Mouse (Mus musculus): ENCODE measurements at regions not wholly inside any gene's neighbourhood (a gene's known extent, or its start where the extent isn't known, plus 50 kb on each side); places are given as distances from the start of the nearest gene placed in this dataset.

DNA sequence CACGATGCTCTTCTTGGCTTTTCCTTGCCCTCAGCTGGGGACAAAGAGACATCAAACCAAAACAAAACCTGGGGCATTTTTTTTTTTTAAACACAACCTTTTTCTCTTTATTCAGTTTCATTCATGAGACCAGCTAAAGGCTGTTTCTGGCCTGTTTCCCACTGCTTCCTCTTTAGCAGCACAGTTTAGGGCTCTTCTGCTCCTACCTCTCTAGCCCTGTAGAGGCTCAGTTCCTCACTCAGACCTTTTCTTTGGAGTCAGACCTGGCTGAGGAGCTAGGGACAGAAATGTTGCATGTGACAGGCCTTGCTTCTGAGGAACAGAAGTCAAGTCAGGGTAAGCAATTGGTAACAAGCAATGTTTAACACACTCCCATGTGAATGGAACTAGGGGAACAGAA, 198.1 kb upstream of the Jun start:
- Histone ChIP-seq H3K4me1 (peaks cover 15% of the 10 kb centered on the region), H3K4me2 (replicated peaks) (no peak overlapping the region), H3K9me3 (no peaks in the 10 kb centered on the region), H3K27ac (no peak overlapping the region), H3K4me3 (no peak overlapping the region), H3K9ac (no peak overlapping the region), H3K36me3 (no peaks in the 10 kb centered on the region), H3K27me3 (no peaks in the 10 kb centered on the region)
- ATAC-seq (ENCODE audit: low FRiP score, low read depth), result no peak
- 69% methylated on average over 1 of the region's 1 CpGs for WGBS

DNA sequence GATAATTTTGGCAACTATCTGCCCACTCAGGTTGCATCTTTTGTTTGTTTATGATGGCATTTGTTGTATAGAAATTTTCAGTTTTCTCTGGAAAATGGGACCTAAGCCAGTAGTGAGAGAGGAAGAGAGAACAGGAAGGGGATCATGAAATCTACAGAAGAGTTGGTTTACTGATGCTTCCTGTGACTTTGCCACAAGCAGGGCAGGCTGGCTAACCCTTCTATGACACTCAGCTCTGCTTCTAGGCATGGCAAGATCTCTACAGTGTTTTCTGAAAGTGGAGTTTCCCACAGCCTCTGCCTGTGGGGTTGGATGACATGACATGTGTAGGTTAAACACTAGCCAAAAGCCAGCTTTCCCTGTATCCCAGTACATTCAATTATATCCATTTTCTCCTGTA, 217.7 kb upstream of the Jun start:
- no peak overlapping the region for H3K4me2 ChIP-seq (replicated peaks)
- no peaks in the 10 kb centered on the region for H3K36me3 ChIP-seq
- H3K27me3 ChIP-seq, result no peaks in the 10 kb centered on the region
- H3K4me3 ChIP-seq, result no peak overlapping the region
- no peak overlapping the region for H3K9ac ChIP-seq
- no peak for ATAC-seq (ENCODE audit: low FRiP score, low read depth)
- no peaks in the 10 kb centered on the region for H3K9me3 ChIP-seq
- no peak overlapping the region for H3K27ac ChIP-seq
- no peaks in the 10 kb centered on the region for H3K4me1 ChIP-seq

DNA sequence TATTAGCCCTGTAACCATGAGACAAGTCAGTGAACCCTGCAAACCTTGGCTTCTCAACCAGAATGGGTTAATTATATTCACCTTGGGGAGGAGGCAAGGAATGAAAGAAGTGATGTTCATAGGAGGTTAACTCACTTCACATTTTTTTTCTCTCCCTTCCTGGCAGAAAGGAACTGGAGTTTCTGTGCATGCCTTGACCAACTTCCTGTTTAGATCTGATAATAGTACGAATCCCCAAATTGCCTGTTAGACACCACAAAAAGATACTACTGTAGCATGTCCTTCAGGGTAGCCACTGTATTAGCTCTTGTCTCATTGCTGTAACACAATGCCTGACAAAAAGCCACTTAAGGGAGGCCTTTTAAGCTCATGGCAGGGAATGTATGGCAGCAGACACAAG, 218.4 kb upstream of the Jun start:
- H3K36me3 ChIP-seq, result no peaks in the 10 kb centered on the region
- no peak overlapping the region for H3K27ac ChIP-seq
- 88% methylated on average over 1 of the region's 1 CpGs for WGBS
- H3K4me2 ChIP-seq (replicated peaks), result no peak overlapping the region
- no peaks in the 10 kb centered on the region for H3K4me1 ChIP-seq
- no peak overlapping the region for H3K4me3 ChIP-seq
- no peaks in the 10 kb centered on the region for H3K9me3 ChIP-seq
- H3K27me3 ChIP-seq, result no peaks in the 10 kb centered on the region
- ATAC-seq (ENCODE audit: low FRiP score, low read depth), result no peak
- no peak overlapping the region for H3K9ac ChIP-seq

DNA sequence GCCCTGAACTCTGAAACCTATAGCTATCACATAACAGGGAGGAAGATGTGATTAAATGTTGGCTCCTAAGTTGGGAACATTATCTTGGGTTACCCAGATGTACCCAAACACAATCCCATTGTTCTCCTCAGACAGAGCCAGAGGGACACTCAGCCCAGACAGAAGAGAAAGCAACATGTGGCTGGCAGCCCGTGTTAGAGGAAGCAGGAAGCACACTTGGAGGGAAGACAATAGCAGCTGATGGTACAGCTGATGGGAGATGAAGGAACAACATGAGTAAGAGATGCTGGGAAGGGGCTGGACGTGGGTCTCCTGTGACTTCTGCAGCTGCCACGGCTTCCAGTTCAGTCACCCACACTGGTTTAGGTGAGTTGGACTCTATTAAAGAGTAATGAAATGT, 224.2 kb upstream of the Jun start:
- no peak overlapping the region for H3K27ac ChIP-seq
- no peak overlapping the region for H3K4me2 ChIP-seq (replicated peaks)
- no peak overlapping the region for H3K9ac ChIP-seq
- no peak overlapping the region for H3K4me3 ChIP-seq
- H3K36me3 ChIP-seq, result no peaks in the 10 kb centered on the region
- peaks cover 25% of the 10 kb centered on the region for H3K4me1 ChIP-seq
- no peaks in the 10 kb centered on the region for H3K27me3 ChIP-seq
- ATAC-seq (ENCODE audit: low FRiP score, low read depth), result no peak
- H3K9me3 ChIP-seq, result no peaks in the 10 kb centered on the region
- WGBS, result 72% methylated on average over 3 of the region's 3 CpGs

DNA sequence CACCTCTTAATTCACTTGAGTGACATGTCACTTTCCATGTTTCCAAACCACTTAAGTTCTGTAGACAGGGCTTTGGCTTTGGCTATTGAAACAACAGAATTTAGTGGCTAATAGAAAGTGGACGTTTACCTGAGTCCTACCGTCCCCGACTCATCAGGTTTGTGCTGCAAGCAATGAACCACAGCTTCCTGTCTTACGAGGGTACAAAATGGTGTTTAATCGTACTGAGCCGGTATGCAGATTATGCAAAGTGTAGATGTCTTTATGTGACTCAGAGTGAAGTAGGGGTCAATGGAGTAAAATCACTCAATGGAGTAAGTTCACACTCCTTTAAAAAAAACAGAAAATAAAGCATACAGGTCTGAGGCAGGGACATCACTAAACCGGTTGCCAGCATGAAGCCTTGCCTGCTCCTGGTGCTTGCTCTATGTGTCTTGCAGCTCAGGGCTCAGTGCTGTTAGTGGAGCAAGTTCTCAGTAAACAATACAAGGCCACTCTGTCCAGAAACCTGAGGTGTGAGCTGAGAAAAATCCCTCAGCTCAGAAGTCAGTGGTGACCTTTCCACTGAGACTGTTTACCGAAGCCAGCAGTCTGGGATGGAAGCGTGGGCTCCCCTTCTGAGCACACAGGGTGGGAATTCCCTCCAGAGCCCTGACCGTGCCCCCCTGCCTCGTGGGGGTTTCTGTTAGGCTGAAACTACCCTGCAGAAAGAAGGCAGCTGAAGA, 226.1 kb upstream of the Jun start:
- WGBS, result 36% methylated on average over 11 of the region's 11 CpGs
- 0 out of 2 replicates have a peak overlapping the region, but pooled peaks have one; percentile 17 for H3K4me3 ChIP-seq
- H3K36me3 ChIP-seq, result no peaks in the 10 kb centered on the region
- peak overlapping the region; percentile 53 for H3K4me2 ChIP-seq (replicated peaks)
- peaks cover 34% of the 10 kb centered on the region for H3K4me1 ChIP-seq
- H3K27ac ChIP-seq, result peak overlapping the region; percentile 86
- peak overlapping the region; percentile 54 for H3K9ac ChIP-seq
- H3K27me3 ChIP-seq, result no peaks in the 10 kb centered on the region
- no peaks in the 10 kb centered on the region for H3K9me3 ChIP-seq
- peak; percentile 66; the same call in 1 of the 2 replicates for ATAC-seq (ENCODE audit: low FRiP score, low read depth)

DNA sequence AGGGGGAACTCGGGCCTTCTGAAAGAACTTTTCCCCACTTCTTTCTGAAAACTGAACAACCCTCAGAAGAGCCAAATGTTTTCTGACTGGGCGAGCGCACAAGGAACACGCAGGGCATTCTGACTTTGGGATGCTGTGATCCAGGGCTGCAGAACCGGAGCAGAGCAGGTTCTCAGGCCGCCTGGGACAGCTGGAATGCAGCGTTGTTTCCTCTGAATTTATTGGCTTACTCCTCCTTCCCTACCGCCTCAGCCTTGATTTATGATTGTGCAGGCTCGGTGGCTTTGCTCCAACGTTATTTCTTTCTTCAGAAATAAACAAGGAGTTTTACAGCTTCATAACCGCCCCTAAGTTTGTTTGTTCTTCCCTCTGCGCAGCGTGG, 226.7 kb upstream of the Jun start:
- Histone ChIP-seq H3K4me2 (replicated peaks) (peak overlapping the region; percentile 53), H3K4me3 (peak overlapping the region; percentile 17; the same call in 1 of the 2 replicates), H3K9me3 (no peaks in the 10 kb centered on the region), H3K27me3 (no peaks in the 10 kb centered on the region), H3K27ac (peak overlapping the region; percentile 86), H3K9ac (peak overlapping the region; percentile 54; the same call in 1 of the 2 replicates), H3K36me3 (no peaks in the 10 kb centered on the region), H3K4me1 (peaks cover 34% of the 10 kb centered on the region)
- 3% methylated on average over 13 of the region's 13 CpGs for WGBS
- ATAC-seq (ENCODE audit: low FRiP score, low read depth), result peak; percentile 79; the same call in 1 of the 2 replicates

DNA sequence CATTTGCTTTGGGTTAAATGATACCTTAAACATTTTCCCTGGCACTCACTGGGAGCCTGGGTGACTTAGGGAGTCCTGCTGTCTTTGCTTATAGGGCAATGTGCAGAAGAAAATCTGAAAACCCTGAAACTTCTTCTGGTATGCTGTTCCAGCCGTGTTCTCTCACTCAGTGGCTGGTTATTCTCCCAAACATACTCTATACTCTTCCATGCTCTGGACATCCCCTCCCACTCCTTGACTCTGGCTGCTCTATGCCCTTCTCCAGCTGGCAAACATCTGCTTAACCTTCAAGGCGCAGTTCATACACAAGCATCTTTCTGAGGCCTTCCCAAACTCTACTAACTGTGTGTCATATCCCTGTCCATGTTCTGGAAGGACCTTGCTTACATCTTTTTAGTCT, 227.2 kb upstream of the Jun start:
- H3K4me3 ChIP-seq, result peak overlapping the region; percentile 17; the same call in 1 of the 2 replicates
- peaks cover 34% of the 10 kb centered on the region for H3K4me1 ChIP-seq
- H3K36me3 ChIP-seq, result no peaks in the 10 kb centered on the region
- no peaks in the 10 kb centered on the region for H3K27me3 ChIP-seq
- ATAC-seq (ENCODE audit: low FRiP score, low read depth), result no peak
- H3K27ac ChIP-seq, result peak overlapping the region; percentile 86; the same call in 1 of the 2 replicates
- peak overlapping the region; percentile 53 for H3K4me2 ChIP-seq (replicated peaks)
- no peaks in the 10 kb centered on the region for H3K9me3 ChIP-seq
- no peak overlapping the region for H3K9ac ChIP-seq
- WGBS, result 32% methylated on average over 2 of the region's 2 CpGs

DNA sequence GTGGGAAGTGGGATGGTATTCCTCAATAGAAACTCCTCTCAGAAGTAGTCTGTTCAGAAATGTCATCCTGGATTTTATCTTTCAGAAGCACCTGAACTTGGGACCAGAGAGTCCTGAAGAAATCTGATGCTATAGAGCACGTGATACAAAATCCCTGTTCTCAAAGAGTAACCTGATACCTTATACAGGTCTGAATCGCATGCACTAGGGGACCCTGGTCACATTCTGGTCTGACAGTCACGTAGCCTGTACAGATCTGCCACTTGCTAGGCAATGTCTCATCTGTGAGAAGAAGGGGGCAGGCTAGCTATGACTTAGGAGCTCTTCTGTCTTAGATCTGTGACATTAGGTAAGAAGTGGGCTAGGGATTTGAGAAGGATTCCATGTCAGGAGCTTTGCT, 230.1 kb upstream of the Jun start:
- ATAC-seq (ENCODE audit: low FRiP score, low read depth), result no peak
- Histone ChIP-seq H3K36me3 (no peaks in the 10 kb centered on the region), H3K9me3 (no peaks in the 10 kb centered on the region), H3K27ac (no peak overlapping the region), H3K4me1 (peaks cover 34% of the 10 kb centered on the region), H3K4me3 (no peak overlapping the region), H3K9ac (no peak overlapping the region), H3K4me2 (replicated peaks) (no peak overlapping the region), H3K27me3 (no peaks in the 10 kb centered on the region)
- 8% methylated on average over 3 of the region's 3 CpGs for WGBS

DNA sequence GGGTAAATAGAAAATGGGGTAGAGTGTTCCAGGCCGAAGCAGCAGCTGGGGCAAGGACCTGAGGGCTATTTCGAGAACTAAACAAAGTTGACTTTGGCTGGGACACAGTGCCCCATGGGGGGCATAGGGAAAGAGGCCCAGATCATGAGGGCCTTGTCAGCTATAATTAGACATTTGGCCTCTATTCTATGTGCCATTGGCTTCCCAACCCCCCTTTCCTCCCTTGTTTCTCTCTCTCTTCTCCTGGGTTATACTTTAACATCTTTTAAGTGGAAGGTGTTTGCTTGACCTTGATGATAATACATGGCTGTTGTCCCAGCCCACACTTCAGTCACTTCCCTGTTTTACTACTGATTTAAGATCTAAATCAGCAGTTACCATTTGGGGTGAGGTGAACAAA, 231.8 kb upstream of the Jun start:
- H3K4me1 ChIP-seq, result peaks cover 21% of the 10 kb centered on the region
- H3K4me3 ChIP-seq, result no peak overlapping the region
- no peak overlapping the region for H3K9ac ChIP-seq
- WGBS, result 79% methylated on average over 2 of the region's 2 CpGs
- H3K27me3 ChIP-seq, result no peaks in the 10 kb centered on the region
- H3K36me3 ChIP-seq, result no peaks in the 10 kb centered on the region
- no peak overlapping the region for H3K27ac ChIP-seq
- no peaks in the 10 kb centered on the region for H3K9me3 ChIP-seq
- no peak overlapping the region for H3K4me2 ChIP-seq (replicated peaks)
- no peak for ATAC-seq (ENCODE audit: low FRiP score, low read depth)

DNA sequence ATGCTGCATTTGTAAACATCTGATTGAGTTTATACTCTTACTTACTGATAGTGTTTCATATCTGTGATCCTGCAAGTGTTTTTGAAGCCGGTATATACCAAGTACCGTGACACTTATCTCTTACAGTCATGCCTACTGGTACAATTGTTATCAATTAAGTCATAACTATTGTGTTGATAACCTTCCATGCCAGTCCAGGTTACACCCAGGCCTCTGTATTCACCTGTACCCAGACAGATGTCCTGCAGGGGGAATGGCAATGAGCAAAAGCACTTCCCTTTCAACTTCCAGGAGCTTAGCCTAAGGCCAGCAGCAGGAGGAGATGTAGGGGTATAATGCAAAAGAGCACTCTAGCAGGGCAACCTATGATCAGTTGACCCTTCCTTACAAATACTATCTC, 232.2 kb upstream of the Jun start:
- Histone ChIP-seq H3K9ac (no peak overlapping the region), H3K4me3 (no peak overlapping the region), H3K36me3 (no peaks in the 10 kb centered on the region), H3K27me3 (no peaks in the 10 kb centered on the region), H3K27ac (no peak overlapping the region), H3K9me3 (no peaks in the 10 kb centered on the region), H3K4me2 (replicated peaks) (no peak overlapping the region), H3K4me1 (peaks cover 17% of the 10 kb centered on the region)
- WGBS, result 96% methylated on average over 2 of the region's 2 CpGs
- ATAC-seq (ENCODE audit: low FRiP score, low read depth), result no peak

DNA sequence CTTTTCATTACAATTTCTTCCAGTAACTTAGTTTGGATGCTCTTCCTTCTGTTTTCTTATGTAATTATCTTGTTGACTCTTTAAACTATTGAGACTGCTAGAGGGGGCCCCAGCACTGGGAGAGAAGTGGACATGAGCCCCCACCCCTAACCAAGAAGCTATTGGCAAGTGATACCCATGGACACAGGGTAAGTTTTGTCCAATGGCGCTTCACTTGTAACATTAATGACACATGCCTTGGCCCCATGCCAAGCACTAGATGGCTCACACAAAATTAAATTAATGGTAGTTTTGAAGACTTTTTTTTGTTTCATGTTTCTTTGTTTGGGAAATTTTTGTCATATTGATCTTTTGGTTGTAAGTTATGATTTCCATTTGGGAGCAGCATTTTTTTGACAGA, 232.7 kb upstream of the Jun start:
- H3K27me3 ChIP-seq, result no peaks in the 10 kb centered on the region
- H3K27ac ChIP-seq, result no peak overlapping the region
- no peak for ATAC-seq (ENCODE audit: low FRiP score, low read depth)
- no peaks in the 10 kb centered on the region for H3K36me3 ChIP-seq
- WGBS, result 85% methylated on average over 1 of the region's 1 CpGs
- H3K4me2 ChIP-seq (replicated peaks), result no peak overlapping the region
- H3K4me3 ChIP-seq, result no peak overlapping the region
- H3K9me3 ChIP-seq, result no peaks in the 10 kb centered on the region
- peaks cover 12% of the 10 kb centered on the region for H3K4me1 ChIP-seq
- no peak overlapping the region for H3K9ac ChIP-seq

DNA sequence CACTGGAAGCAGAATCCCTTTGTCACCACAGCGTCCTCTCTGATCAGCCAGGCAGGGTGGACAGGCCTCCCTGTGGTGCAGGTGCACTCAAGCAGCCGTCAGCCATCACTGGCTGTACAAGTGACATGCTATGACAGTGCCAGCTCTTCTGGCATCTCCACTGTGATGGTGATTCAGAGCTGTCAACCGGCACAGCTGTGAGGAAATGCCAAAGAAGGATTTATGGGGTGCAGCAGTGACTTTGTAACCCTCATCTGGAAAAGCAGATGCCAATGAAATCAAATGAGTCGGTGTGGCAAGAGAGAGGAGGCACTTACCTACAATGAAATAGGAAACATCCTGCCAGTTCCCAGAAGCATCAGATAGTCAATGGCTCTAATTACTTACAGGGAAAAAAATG, 238.3 kb upstream of the Jun start:
- ATAC-seq (ENCODE audit: low FRiP score, low read depth), result no peak
- no peaks in the 10 kb centered on the region for H3K27me3 ChIP-seq
- no peak overlapping the region for H3K9ac ChIP-seq
- no peak overlapping the region for H3K4me3 ChIP-seq
- no peaks in the 10 kb centered on the region for H3K9me3 ChIP-seq
- H3K4me2 ChIP-seq (replicated peaks), result no peak overlapping the region
- H3K36me3 ChIP-seq, result no peaks in the 10 kb centered on the region
- 32% methylated on average over 4 of the region's 4 CpGs for WGBS
- 0 out of 2 replicates have a peak, but pooled peaks cover 6% of the 10 kb centered on the region for H3K4me1 ChIP-seq
- no peak overlapping the region for H3K27ac ChIP-seq

DNA sequence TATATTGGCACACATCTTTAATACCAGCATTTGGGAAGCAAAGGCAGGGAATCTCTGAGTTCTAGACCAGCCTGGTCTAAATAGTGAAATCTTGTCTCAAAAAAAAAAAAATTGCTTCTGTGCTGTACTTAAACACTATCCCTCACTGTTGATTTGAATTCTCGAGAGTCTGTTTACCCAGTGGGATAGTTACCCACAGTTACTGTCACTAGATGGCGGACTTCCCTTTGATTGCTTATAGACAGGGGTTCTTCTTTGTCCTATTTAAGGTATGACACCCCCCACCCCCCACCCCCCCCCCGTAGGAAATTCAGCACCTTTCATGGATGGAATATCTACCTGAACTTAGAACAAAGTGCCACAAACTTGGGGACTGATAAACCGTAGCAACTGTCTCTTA, 242.1 kb upstream of the Jun start:
- no peak overlapping the region for H3K4me2 ChIP-seq (replicated peaks)
- H3K27ac ChIP-seq, result no peak overlapping the region
- no peak overlapping the region for H3K4me3 ChIP-seq
- ATAC-seq (ENCODE audit: low FRiP score, low read depth), result no peak
- 0 out of 2 replicates have a peak, but pooled peaks cover 6% of the 10 kb centered on the region for H3K4me1 ChIP-seq
- H3K36me3 ChIP-seq, result no peaks in the 10 kb centered on the region
- H3K27me3 ChIP-seq, result no peaks in the 10 kb centered on the region
- WGBS, result 52% methylated on average over 4 of the region's 4 CpGs
- no peaks in the 10 kb centered on the region for H3K9me3 ChIP-seq
- H3K9ac ChIP-seq, result no peak overlapping the region

All from limb, embryonic 13.5 days (tissue).